Mouse (Mus musculus) gastrocnemius, adult 8-10 months (tissue): ENCODE data around the gene Chd4. TPM values are rescaled to one million over a fixed set of nuclear protein-coding genes. Genes with fewer than 3 reads are reported as not detected.

ENCODE experiments used
- DNase-seq, 2 experiments: peaks; one replicate each; pipeline ENCODE4 v3.0.0; 2022; ENCODE audit warnings: low spot score in 2 of 2
- total RNA-seq, 4 experiments: library from RNA; stranded (reverse); gene quantifications; 2 replicates each; pipeline ENCODE4 v1.2.4; 2022

The Chd4 gene
- total RNA-seq, 4 experiments from 2014 or later, result 72.6 to 77.3 (median 74.3) TPM

- no peak for DNase-seq
Observed at GRCm38 (mm10) chr6:125139747-125140146, 44.0 kb downstream of the Chd4 start.

- DNase-seq, result no peak
Observed at GRCm38 (mm10) chr6:125142436-125142835, 46.7 kb downstream of the Chd4 start.

GRCm38 (mm10) chr6:125143128-125143527 is 47.3 kb downstream of the Chd4 start:
- no peak for DNase-seq

- DNase-seq, result no peak
Observed at GRCm38 (mm10) chr6:125143904-125144303, 48.1 kb downstream of the Chd4 start.

DNA sequence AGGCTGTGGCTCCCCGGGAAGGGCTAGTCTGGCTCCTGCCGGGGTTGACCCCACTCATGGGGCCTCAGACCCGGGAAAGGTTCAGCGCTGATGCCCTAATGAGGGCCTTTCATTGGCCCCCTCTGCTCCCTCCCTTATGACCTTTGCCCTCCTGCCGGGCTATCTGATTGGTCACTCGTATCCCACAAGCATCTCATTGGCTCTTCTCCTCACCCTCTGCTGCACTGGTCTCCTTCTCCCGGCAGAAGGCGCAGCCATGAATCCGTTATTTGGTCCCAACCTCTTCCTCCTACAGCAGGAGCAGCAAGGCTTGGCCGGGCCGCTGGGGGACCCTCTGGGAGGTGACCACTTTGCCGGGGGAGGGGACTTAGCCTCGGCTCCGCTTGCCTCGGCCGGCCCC is 49.2 kb downstream of the Chd4 start, which contains the start of gene Iffo1:
Gene Iffo1, plus strand, starts transcription at position 241 of the 400 bp plus-strand sequence.
- DNase-seq, result peak; percentile 87 to 89

DNA sequence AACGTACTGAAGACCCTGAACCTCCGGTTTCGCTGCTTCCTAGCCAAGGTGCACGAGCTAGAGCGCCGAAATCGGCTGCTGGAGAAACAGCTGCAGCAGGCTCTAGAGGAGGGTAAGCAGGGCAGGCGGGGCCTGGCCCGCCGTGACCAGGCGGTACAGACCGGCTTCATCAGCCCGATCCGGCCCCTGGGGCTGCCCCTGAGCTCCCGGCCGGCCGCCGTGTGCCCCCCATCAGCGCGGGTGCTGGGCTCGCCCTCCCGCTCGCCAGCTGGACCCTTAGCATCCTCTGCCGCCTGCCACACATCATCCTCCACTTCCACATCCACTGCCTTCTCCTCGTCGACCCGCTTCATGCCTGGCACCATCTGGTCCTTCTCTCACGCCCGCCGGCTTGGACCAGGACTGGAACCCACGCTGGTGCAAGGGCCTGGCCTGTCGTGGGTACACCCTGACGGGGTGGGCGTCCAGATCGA is 49.7 kb downstream of the Chd4 start:
- DNase-seq, result no peak

GRCm38 (mm10) chr6:125146148-125146547 is 50.4 kb downstream of the Chd4 start:
- no peak for DNase-seq

DNA sequence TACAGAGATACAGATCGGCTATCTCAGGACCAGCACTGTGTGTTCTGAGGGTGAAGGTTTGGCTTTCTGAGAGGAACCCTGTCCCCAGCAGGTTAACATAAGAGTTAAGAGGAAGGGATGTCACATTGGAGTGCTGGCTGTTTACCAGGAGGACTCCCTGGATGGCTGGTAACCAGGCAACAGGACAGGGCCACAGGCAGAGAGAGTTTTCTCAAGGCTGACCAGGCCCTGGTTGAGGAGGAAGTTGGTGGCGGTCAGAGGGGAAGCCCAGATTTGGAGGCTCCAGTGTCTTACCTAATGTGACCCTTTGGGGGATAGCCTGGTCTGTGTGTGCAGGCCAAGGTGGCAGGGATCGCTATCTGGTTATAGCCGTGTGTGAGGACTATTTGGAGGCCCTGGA is 51.0 kb downstream of the Chd4 start:
- DNase-seq, result no peak

DNA sequence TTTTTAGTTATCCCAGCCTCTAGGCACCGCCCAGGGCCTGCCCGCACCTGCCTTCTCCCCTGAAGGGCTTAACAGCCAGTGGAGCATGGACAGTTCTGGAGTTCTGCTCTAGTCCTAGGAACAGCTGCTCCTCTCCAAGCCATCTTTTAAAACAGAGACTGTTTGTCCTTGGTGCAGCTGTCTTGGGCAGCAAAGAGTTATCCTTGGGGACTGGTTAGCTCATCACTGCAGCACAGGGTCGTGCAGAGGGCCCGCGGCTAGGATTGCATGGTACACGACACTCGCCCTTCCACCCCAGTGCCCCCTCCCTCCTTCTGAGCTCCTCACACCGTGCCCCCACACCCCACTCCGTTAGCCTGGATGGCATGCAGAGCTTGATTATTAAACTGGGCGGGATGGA is 51.5 kb downstream of the Chd4 start:
- no peak for DNase-seq

GRCm38 (mm10) chr6:125148251-125148925 is 52.6 kb downstream of the Chd4 start:
- DNase-seq, result peak; percentile 71 to 76

DNA sequence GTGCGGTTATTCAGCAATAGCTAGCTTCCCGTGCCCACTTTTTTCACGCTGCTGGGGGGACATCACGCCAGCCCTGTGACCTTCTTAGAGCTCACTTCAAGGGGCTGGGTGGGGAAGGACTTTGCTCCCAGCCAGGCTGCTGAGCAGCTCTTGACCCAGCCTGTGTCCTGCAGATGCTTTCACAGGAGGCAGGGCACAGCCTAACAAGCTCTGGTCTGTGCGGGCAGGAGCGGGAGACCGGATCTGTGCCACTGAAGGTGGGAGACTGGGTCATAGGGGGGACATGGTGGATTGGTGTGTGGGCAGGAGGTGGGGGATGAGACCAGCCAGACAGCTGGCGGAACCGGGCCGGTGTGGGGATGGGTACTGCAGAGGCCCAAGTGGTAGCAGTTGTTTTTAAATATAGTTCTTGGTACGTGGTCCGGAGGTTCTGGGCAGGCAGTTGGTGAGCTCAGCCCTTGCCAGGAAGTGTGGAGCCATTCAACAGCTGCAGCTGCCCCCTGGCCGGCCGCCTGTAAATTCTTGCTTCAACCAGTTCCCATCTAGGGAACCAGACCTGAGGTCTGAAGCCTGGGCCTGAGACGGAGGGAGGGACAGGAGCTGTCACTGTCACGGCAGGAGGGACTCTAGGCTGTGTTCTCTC is 53.3 kb downstream of the Chd4 start:
- peak; percentile 82 to 88 for DNase-seq

DNA sequence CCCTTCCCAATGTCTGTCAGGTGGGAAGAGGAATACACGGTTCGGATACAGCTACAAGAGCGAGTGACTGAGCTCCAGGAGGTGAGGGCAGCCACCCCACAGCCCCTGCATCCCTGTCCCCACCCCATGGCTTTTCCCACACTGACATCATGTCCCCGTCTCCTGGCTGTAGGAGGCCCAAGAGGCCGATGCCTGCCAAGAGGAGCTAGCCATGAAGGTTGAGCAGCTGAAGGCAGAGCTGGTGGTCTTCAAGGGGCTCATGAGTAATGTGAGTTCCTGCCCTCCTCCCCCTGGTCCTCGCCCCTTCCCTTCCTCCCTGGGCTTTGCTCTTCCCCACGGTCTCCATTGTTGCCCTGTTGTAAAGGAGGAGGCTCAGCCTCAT is 53.8 kb downstream of the Chd4 start:
- no peak for DNase-seq

- peak; percentile 61 to 76 for DNase-seq
Observed at GRCm38 (mm10) chr6:125152212-125153017, 56.6 kb downstream of the Chd4 start.

DNA sequence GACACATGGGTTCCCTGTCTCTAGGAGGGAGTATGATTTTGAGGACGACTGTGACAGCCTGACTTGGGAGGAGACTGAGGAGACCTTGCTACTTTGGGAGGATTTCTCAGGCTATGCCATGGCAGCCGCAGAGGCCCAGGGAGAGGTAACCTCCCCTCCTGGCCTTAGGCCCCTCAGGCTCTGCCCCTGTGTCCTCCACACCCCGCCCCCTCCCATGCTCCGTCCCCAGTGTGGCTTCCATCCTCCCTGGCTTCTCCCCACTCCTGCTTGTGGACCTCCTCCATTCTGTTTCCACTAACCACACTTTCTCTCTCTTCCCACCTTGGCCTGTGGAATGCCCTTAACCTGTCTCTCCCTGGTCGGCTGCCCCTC is 57.2 kb downstream of the Chd4 start:
- no peak for DNase-seq

- no peak for DNase-seq
Observed at GRCm38 (mm10) chr6:125153682-125154081, 57.9 kb downstream of the Chd4 start.

- DNase-seq, result no peak
Observed at GRCm38 (mm10) chr6:125154550-125154949, 58.8 kb downstream of the Chd4 start.

DNA sequence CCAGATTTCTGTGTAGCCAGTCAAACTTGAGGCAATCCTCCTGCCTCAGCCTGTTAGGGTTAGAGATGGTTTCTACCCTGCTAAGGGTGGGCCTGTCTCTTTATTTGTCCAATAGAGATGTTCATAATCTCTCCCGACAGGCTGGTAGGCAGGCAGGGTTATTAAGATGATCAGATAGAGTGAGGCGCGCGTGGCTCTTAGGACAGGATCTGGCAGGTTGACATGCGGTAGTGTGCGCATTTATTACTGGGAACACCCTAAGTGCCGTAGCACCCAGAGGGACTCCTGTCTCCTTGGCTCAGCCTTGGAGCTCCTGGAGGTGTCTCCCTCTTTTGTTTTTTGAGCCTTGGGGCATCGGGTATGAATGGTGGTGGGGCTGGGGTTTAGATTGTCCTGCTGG is 59.5 kb downstream of the Chd4 start:
- DNase-seq, result no peak

DNA sequence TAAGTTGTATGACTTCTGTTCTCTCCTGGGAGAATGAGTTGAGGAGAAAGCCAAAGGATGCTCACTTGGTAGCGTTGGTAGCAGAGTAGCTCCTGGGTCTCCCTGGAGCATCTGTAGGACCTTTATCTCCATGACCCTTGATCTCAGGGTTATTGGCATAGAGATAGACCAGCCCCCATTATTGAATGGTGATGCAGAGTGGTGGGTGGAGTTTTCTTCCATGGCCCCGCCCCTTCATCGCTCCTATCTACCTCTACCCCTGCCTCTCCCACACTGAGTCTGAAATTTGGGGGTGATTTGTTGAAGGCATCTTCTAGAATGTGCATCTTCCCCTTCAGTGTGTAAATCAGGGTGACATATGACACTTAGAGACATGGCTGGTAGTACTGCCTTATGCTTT is 60.7 kb downstream of the Chd4 start:
- DNase-seq, result no peak

GRCm38 (mm10) chr6:125156903-125157614 is 61.3 kb downstream of the Chd4 start:
- no peak for DNase-seq

GRCm38 (mm10) chr6:125158944-125159492 is 63.2 kb downstream of the Chd4 start:
- no peak for DNase-seq
